Mouse (Mus musculus): ENCODE results near the gene Ttc7b. TPM values are rescaled to one million over a fixed set of nuclear protein-coding genes. Genes with fewer than 3 reads are reported as not detected.

Gene Ttc7b
- polyA plus RNA-seq, 1 experiment, result 26.1 TPM

- no peaks in the 10 kb centered on the region for H3K4me1 ChIP-seq (ENCODE audit: control insufficient read depth, insufficient read depth, low read length)
- no peak overlapping the region for H3K4me3 ChIP-seq (ENCODE audit: insufficient read depth, low read length)
- no peak overlapping the region for H3K27ac ChIP-seq (ENCODE audit: insufficient read depth, low read length)
- TF ChIP-seq POLR2A (IDR thresholded peaks at IDR 0.05; ENCODE audit: low read depth, low read length) (no peak), CTCF (IDR thresholded peaks at IDR 0.05; ENCODE audit: borderline replicate concordance, insufficient read depth, low read length) (no peak)
Measured at GRCm38 (mm10) chr12:100300446-100300845, 220.2 kb downstream of the Ttc7b start.

GRCm38 (mm10) chr12:100299322-100299726 is 221.3 kb downstream of the Ttc7b start:
- no peak overlapping the region for H3K4me3 ChIP-seq (ENCODE audit: insufficient read depth, low read length)
- H3K4me1 ChIP-seq (ENCODE audit: control insufficient read depth, insufficient read depth, low read length), result no peaks in the 10 kb centered on the region
- TF ChIP-seq CTCF (IDR thresholded peaks at IDR 0.05; ENCODE audit: borderline replicate concordance, insufficient read depth, low read length) (no peak), POLR2A (IDR thresholded peaks at IDR 0.05; ENCODE audit: low read depth, low read length) (no peak)
- no peak overlapping the region for H3K27ac ChIP-seq (ENCODE audit: insufficient read depth, low read length)

GRCm38 (mm10) chr12:100298788-100299187 is 221.8 kb downstream of the Ttc7b start:
- Histone ChIP-seq H3K4me1 (ENCODE audit: control insufficient read depth, insufficient read depth, low read length) (no peaks in the 10 kb centered on the region), H3K27ac (ENCODE audit: insufficient read depth, low read length) (no peak overlapping the region), H3K4me3 (ENCODE audit: insufficient read depth, low read length) (no peak overlapping the region)
- TF ChIP-seq CTCF (IDR thresholded peaks at IDR 0.05; ENCODE audit: borderline replicate concordance, insufficient read depth, low read length) (no peak), POLR2A (IDR thresholded peaks at IDR 0.05; ENCODE audit: low read depth, low read length) (no peak)

- no peak overlapping the region for H3K4me3 ChIP-seq (ENCODE audit: insufficient read depth, low read length)
- TF ChIP-seq CTCF (IDR thresholded peaks at IDR 0.05; ENCODE audit: borderline replicate concordance, insufficient read depth, low read length), result no peak
- TF ChIP-seq POLR2A (IDR thresholded peaks at IDR 0.05; ENCODE audit: low read depth, low read length), result no peak
- H3K4me1 ChIP-seq (ENCODE audit: control insufficient read depth, insufficient read depth, low read length), result no peaks in the 10 kb centered on the region
- no peak overlapping the region for H3K27ac ChIP-seq (ENCODE audit: insufficient read depth, low read length)
Measured at GRCm38 (mm10) chr12:100297961-100298360, 222.7 kb downstream of the Ttc7b start.

- H3K27ac ChIP-seq (ENCODE audit: insufficient read depth, low read length), result no peak overlapping the region
- no peak for TF ChIP-seq POLR2A (IDR thresholded peaks at IDR 0.05; ENCODE audit: low read depth, low read length)
- TF ChIP-seq CTCF (IDR thresholded peaks at IDR 0.05; ENCODE audit: borderline replicate concordance, insufficient read depth, low read length), result no peak
Measured at GRCm38 (mm10) chr12:100294457-100294856, 226.2 kb downstream of the Ttc7b start.

GRCm38 (mm10) chr12:100293956-100294355 is 226.7 kb downstream of the Ttc7b start:
- H3K4me1 ChIP-seq (ENCODE audit: control insufficient read depth, insufficient read depth, low read length), result 0 out of 2 replicates have a peak, but pooled peaks cover 8% of the 10 kb centered on the region
- no peak for TF ChIP-seq POLR2A (IDR thresholded peaks at IDR 0.05; ENCODE audit: low read depth, low read length)
- no peak overlapping the region for H3K27ac ChIP-seq (ENCODE audit: insufficient read depth, low read length)

More at GRCm38 (mm10) chr12:100294457-100294856, 226.2 kb downstream of the Ttc7b start:
- H3K4me1 ChIP-seq (ENCODE audit: control insufficient read depth, insufficient read depth, low read length), result 0 out of 2 replicates have a peak, but pooled peaks cover 4% of the 10 kb centered on the region
- no peak overlapping the region for H3K4me3 ChIP-seq (ENCODE audit: insufficient read depth, low read length)

GRCm38 (mm10) chr12:100290711-100291685 is 229.6 kb downstream of the Ttc7b start:
- Histone ChIP-seq H3K27ac (ENCODE audit: insufficient read depth, low read length) (no peak overlapping the region), H3K4me3 (ENCODE audit: insufficient read depth, low read length) (no peak overlapping the region), H3K4me1 (ENCODE audit: control insufficient read depth, insufficient read depth, low read length) (0 out of 2 replicates have a peak, but pooled peaks cover 8% of the 10 kb centered on the region)
- TF ChIP-seq CTCF (IDR thresholded peaks at IDR 0.05; ENCODE audit: borderline replicate concordance, insufficient read depth, low read length) (no peak), POLR2A (IDR thresholded peaks at IDR 0.05; ENCODE audit: low read depth, low read length) (no peak)

More at GRCm38 (mm10) chr12:100293956-100294355, 226.7 kb downstream of the Ttc7b start:
- no peak overlapping the region for H3K4me3 ChIP-seq (ENCODE audit: insufficient read depth, low read length)

GRCm38 (mm10) chr12:100290178-100290531 is 230.5 kb downstream of the Ttc7b start:
- H3K27ac ChIP-seq (ENCODE audit: insufficient read depth, low read length), result no peak overlapping the region

GRCm38 (mm10) chr12:100289267-100290177 is 231.1 kb downstream of the Ttc7b start:
- no peak overlapping the region for H3K4me3 ChIP-seq (ENCODE audit: insufficient read depth, low read length)
- H3K27ac ChIP-seq (ENCODE audit: insufficient read depth, low read length), result no peak overlapping the region
- TF ChIP-seq POLR2A (IDR thresholded peaks at IDR 0.05; ENCODE audit: low read depth, low read length) (no peak), CTCF (IDR thresholded peaks at IDR 0.05; ENCODE audit: borderline replicate concordance, insufficient read depth, low read length) (no peak)
- H3K4me1 ChIP-seq (ENCODE audit: control insufficient read depth, insufficient read depth, low read length), result 0 out of 2 replicates have a peak, but pooled peaks cover 8% of the 10 kb centered on the region

More at GRCm38 (mm10) chr12:100290178-100290531, 230.5 kb downstream of the Ttc7b start:
- Histone ChIP-seq H3K4me1 (ENCODE audit: control insufficient read depth, insufficient read depth, low read length) (0 out of 2 replicates have a peak, but pooled peaks cover 8% of the 10 kb centered on the region), H3K4me3 (ENCODE audit: insufficient read depth, low read length) (no peak overlapping the region)
- TF ChIP-seq POLR2A (IDR thresholded peaks at IDR 0.05; ENCODE audit: low read depth, low read length) (no peak), CTCF (IDR thresholded peaks at IDR 0.05; ENCODE audit: borderline replicate concordance, insufficient read depth, low read length) (no peak)

All from embryonic fibroblast, embryonic 13.5 days (primary cell).